Mouse (Mus musculus) small intestine, adult 2 months (tissue): ENCODE data around the gene Cep72.
"Not testable (repeated sequence)": the region's sequence is repeated elsewhere in the genome, so short reads cannot be mapped to it uniquely, and the experiment has no call there.

Experiments
- CTCF ChIP-seq: fragments of 200-500 bp; IDR thresholded peaks from 2 replicates; pipeline ENCODE4 v1.5.1; 2012; ENCODE audit warnings: low read depth, mild to moderate bottlenecking, control low read depth, inconsistent platforms, low read length, moderate library complexity, mixed read lengths; ENCODE audit not compliant: insufficient replicate concordance, insufficient read length; ENCODE audit errors: extremely low read depth
- POLR2A ChIP-seq: fragments of 200-500 bp; IDR thresholded peaks from 2 replicates; pipeline ENCODE4 v1.6.1; 2012; ENCODE audit warnings: low read depth, mild to moderate bottlenecking, control low read depth, inconsistent platforms, low read length, moderate library complexity

DNA sequence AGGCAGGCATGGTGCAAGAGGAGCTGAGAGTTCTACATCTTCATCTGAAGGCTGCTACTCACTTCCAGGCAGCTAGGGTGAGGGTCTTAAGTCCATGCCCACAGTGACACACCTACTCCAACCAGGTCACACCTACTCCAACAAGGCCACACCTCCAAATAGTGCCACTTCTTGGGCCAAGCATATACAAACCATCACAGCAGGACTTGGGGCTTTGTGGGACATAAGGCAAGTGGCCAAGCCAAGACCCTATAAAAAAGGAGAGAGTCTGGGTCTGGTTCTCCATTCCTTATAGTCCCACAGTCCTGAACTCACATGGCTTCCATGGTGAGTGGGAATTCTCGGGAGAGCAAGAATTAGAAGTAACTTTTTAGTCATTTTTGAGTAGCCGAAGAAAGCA, 53.9 kb downstream of the Cep72 start:
- TF ChIP-seq CTCF, POLR2A: not testable (repeated sequence)
